Mouse (Mus musculus) midbrain, embryonic 12.5 days (tissue): Measurements from ENCODE around the gene Trim11. TPM values are rescaled to one million over a fixed set of nuclear protein-coding genes. Genes with fewer than 3 reads are reported as not detected.
"Not testable (repeated sequence)": the region's sequence is repeated elsewhere in the genome, so short reads cannot be mapped to it uniquely, and the experiment has no call there.

ENCODE experiments used
- ATAC-seq: fragments of 200-750 bp; cut with Nextera tagmentation; 2 replicates; pipeline ENCODE4 v1.8.0; 2017; ENCODE audit warnings: low read depth, moderate TSS enrichment, moderate library complexity; ENCODE audit not compliant: low FRiP score
- H3K27ac ChIP-seq: fragments of 300-500 bp; sonication (generic); replicated peaks from 2 replicates; pipeline ENCODE4 v1.5.1; 2016; ENCODE audit warnings: mild to moderate bottlenecking
- H3K27me3 ChIP-seq: fragments of 300-500 bp; sonication (generic); 2 replicates; pipeline ENCODE4 v1.6.1; 2016; ENCODE audit warnings: mild to moderate bottlenecking
- H3K36me3 ChIP-seq: fragments of 300-500 bp; sonication (generic); 2 replicates; pipeline ENCODE4 v1.6.1; 2016
- H3K4me1 ChIP-seq: fragments of 300-500 bp; sonication (generic); 2 replicates; pipeline ENCODE4 v1.6.1; 2016
- H3K4me2 ChIP-seq: fragments of 300-500 bp; sonication (generic); replicated peaks from 2 replicates; pipeline ENCODE4 v1.6.1; 2016; ENCODE audit warnings: mild to moderate bottlenecking, moderate library complexity
- H3K4me3 ChIP-seq: fragments of 300-500 bp; sonication (generic); 2 replicates; pipeline ENCODE4 v1.5.1; 2016; ENCODE audit warnings: mild to moderate bottlenecking
- H3K9ac ChIP-seq: fragments of 300-500 bp; sonication (generic); replicated peaks from 2 replicates; pipeline ENCODE4 v1.6.1; 2016; ENCODE audit warnings: mild to moderate bottlenecking, moderate library complexity
- H3K9me3 ChIP-seq: fragments of 300-500 bp; sonication (generic); 2 replicates; pipeline ENCODE4 v1.6.1; 2016; ENCODE audit warnings: mild to moderate bottlenecking
- WGBS: fragments of 180-500 bp; shearing (Covaris S2); methylation state at CpG from one replicate; pipeline ENCODE4 v1.1.7; 2016; 5-methylcytosine and 5-hydroxymethylcytosine counted together
- polyA plus RNA-seq: library from polyadenylated mRNA; unstranded; fragments of >200 nt; fragmentation: Nextera tagmentation; extraction: Ambion mirVana; gene quantifications from 2 replicates; pipeline ENCODE4 v1.2.1, GENCODE M21; 2016

Trim11 gene
- polyA plus RNA-seq, 1 experiment from 2014 or later = 20.5 TPM

GRCm38 (mm10) chr11:58948542-58949479 lies 29.1 kb upstream of the Trim11 start, which contains the start of gene Hist3h2ba:
Hist3h2ba (plus strand) TSS chr11:58948920.
- no peaks in the 10 kb centered on the region for H3K9me3 ChIP-seq
- peak within 1 kb of the TSS; percentile 99 for H3K27ac ChIP-seq
- H3K4me1 ChIP-seq = peaks cover 26% of the 10 kb centered on the region
- peak within 1 kb of the TSS; percentile 97 for H3K9ac ChIP-seq
- H3K36me3 ChIP-seq = no peaks in the 10 kb centered on the region
- H3K4me3 ChIP-seq = peak within 1 kb of the TSS; percentile 68
- H3K27me3 ChIP-seq = no peaks in the 10 kb centered on the region; the same call in 1 of the 2 replicates
- H3K4me2 ChIP-seq = peak within 1 kb of the TSS; percentile 58
- peak; percentile 89 for ATAC-seq
- under 1% methylated on average over 42 of the region's 48 CpGs for WGBS

- peaks cover 26% of the 10 kb centered on the region for H3K4me1 ChIP-seq
- H3K27ac ChIP-seq = peak overlapping the region; percentile 99
- 4% methylated on average over 20 of the region's 20 CpGs for WGBS
- no peaks in the 10 kb centered on the region for H3K9me3 ChIP-seq
- H3K9ac ChIP-seq = peak overlapping the region; percentile 97
- H3K4me3 ChIP-seq = peak overlapping the region; percentile 68
- peak; percentile 53 for ATAC-seq
- no peaks in the 10 kb centered on the region for H3K36me3 ChIP-seq
- H3K4me2 ChIP-seq = peak overlapping the region; percentile 58
- no peaks in the 10 kb centered on the region for H3K27me3 ChIP-seq
These were observed 28.1 kb upstream of the Trim11 start for GRCm38 (mm10) chr11:58949480-58950431.

- H3K27me3 ChIP-seq = no peaks in the 10 kb centered on the region
- peaks cover 31% of the 10 kb centered on the region for H3K4me1 ChIP-seq
- no peaks in the 10 kb centered on the region for H3K36me3 ChIP-seq
- peak overlapping the region; percentile 58 for H3K4me2 ChIP-seq
- no peak overlapping the region for H3K9ac ChIP-seq
- H3K9me3 ChIP-seq = no peaks in the 10 kb centered on the region
- no peak overlapping the region for H3K4me3 ChIP-seq
- ATAC-seq = no peak
- 65% methylated on average over 5 of the region's 5 CpGs for WGBS
- peak overlapping the region; percentile 99 for H3K27ac ChIP-seq
These were observed 26.7 kb upstream of the Trim11 start for GRCm38 (mm10) chr11:58951210-58951609.

- Histone ChIP-seq H3K27me3 (peaks cover 10% of the 10 kb centered on the region), H3K9me3 (no peaks in the 10 kb centered on the region), H3K36me3 (0 out of 2 replicates have a peak, but pooled peaks cover 10% of the 10 kb centered on the region), H3K27ac (peak overlapping the region; percentile 99), H3K4me3 (peak overlapping the region; percentile 58), H3K4me1 (peaks cover 45% of the 10 kb centered on the region), H3K9ac (peak overlapping the region; percentile 94), H3K4me2 (peak overlapping the region; percentile 94)
- ATAC-seq = peak; percentile 8
- WGBS = 1% methylated on average over 33 of the region's 33 CpGs
These were observed 24.3 kb upstream of the Trim11 start for GRCm38 (mm10) chr11:58953351-58954169.

- peak; percentile 50 for ATAC-seq
- 0% methylated on average over 17 of the region's 17 CpGs for WGBS
- H3K27ac ChIP-seq = peak overlapping the region; percentile 99
- peak overlapping the region; percentile 94 for H3K9ac ChIP-seq
- H3K4me1 ChIP-seq = peaks cover 48% of the 10 kb centered on the region
- peak overlapping the region; percentile 94 for H3K4me2 ChIP-seq
- H3K4me3 ChIP-seq = peak overlapping the region; percentile 58
- H3K36me3 ChIP-seq = 0 out of 2 replicates have a peak, but pooled peaks cover 10% of the 10 kb centered on the region
- H3K27me3 ChIP-seq, H3K9me3 ChIP-seq: not testable (repeated sequence)
These were observed 23.8 kb upstream of the Trim11 start for GRCm38 (mm10) chr11:58954170-58954419.

GRCm38 (mm10) chr11:58954420-58955142 lies 23.3 kb upstream of the Trim11 start, which contains the start of the genes Hist3h2a and Trim17:
Hist3h2a (plus strand) TSS chr11:58954685.
Trim17 (plus strand) TSS chr11:58954685.
- H3K4me1 ChIP-seq = peaks cover 51% of the 10 kb centered on the region

GRCm38 (mm10) chr11:58955143-58955867 lies 22.6 kb upstream of the Trim11 start:
- Histone ChIP-seq H3K9ac (peak overlapping the region; percentile 89), H3K4me3 (peak overlapping the region; percentile 58), H3K27me3 (peaks cover 10% of the 10 kb centered on the region), H3K9me3 (no peaks in the 10 kb centered on the region), H3K4me1 (peaks cover 49% of the 10 kb centered on the region), H3K36me3 (0 out of 2 replicates have a peak, but pooled peaks cover 10% of the 10 kb centered on the region), H3K27ac (peak overlapping the region; percentile 99), H3K4me2 (peak overlapping the region; percentile 94)
- 0 out of 2 replicates have a peak, but pooled peaks have one; percentile 2 for ATAC-seq
- WGBS = under 1% methylated on average over 20 of the region's 20 CpGs

More at GRCm38 (mm10) chr11:58954420-58955142, 23.3 kb upstream of the Trim11 start, which contains the start of the genes Hist3h2a and Trim17:
- Histone ChIP-seq H3K27ac (peak within 1 kb of the TSS; percentile 99), H3K9me3 (no peaks in the 10 kb centered on the region), H3K4me2 (peak within 1 kb of the TSS; percentile 94), H3K27me3 (peaks cover 10% of the 10 kb centered on the region), H3K9ac (peak within 1 kb of the TSS; percentile 94), H3K36me3 (0 out of 2 replicates have a peak, but pooled peaks cover 10% of the 10 kb centered on the region), H3K4me3 (peak within 1 kb of the TSS; percentile 58)
- ATAC-seq = peak; percentile 87
- WGBS = under 1% methylated on average over 49 of the region's 49 CpGs

- H3K4me3 ChIP-seq = peak overlapping the region; percentile 58
- H3K9ac ChIP-seq = peak overlapping the region; percentile 89
- H3K4me2 ChIP-seq = peak overlapping the region; percentile 94
- peaks cover 46% of the 10 kb centered on the region for H3K4me1 ChIP-seq
- no peak for ATAC-seq
- peaks cover 10% of the 10 kb centered on the region for H3K27me3 ChIP-seq
- 31% methylated on average over 8 of the region's 8 CpGs for WGBS
- peak overlapping the region; percentile 99; the same call in 1 of the 2 replicates for H3K27ac ChIP-seq
- no peaks in the 10 kb centered on the region for H3K9me3 ChIP-seq
- H3K36me3 ChIP-seq = 0 out of 2 replicates have a peak, but pooled peaks cover 10% of the 10 kb centered on the region
These were observed 22.0 kb upstream of the Trim11 start for GRCm38 (mm10) chr11:58955868-58956257.

GRCm38 (mm10) chr11:58957226-58957914 lies 20.5 kb upstream of the Trim11 start:
- Histone ChIP-seq H3K4me3 (peak overlapping the region; percentile 58), H3K27ac (no peak overlapping the region), H3K9me3 (no peaks in the 10 kb centered on the region), H3K4me1 (peaks cover 40% of the 10 kb centered on the region), H3K27me3 (peaks cover 20% of the 10 kb centered on the region), H3K9ac (peak overlapping the region; percentile 89; the same call in 1 of the 2 replicates), H3K36me3 (0 out of 2 replicates have a peak, but pooled peaks cover 10% of the 10 kb centered on the region), H3K4me2 (peak overlapping the region; percentile 94)
- ATAC-seq = no peak
- 91% methylated on average over 5 of the region's 5 CpGs for WGBS
